Mouse (Mus musculus): ENCODE data around the gene Fgfr2. TPM values are rescaled to one million over a fixed set of nuclear protein-coding genes. Genes with fewer than 3 reads are reported as not detected.

Fgfr2 gene
- polyA plus RNA-seq, 2 experiments from 2014 or later, result not detected

DNA sequence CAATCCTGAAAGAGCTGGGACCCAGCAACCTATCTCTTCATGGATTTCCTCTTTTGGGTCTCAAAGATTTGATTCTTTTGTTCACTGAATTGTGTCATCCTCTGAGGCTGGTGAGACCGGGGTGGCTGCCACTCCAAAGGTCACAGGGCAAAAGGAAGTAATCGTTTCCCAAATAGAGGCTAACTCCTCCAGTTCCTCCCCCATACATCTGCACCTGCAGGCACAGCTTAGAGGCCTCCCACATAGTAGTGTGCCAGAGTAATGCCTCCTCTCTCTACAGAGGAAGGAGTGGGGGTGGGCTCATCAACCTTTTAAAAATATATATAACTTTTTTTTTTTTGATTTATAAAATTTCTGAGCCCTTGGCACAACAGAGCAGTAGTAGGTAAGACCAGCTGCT is 3001.6 kb downstream of the Fgfr2 start:
- ATAC-seq, result no peak

DNA sequence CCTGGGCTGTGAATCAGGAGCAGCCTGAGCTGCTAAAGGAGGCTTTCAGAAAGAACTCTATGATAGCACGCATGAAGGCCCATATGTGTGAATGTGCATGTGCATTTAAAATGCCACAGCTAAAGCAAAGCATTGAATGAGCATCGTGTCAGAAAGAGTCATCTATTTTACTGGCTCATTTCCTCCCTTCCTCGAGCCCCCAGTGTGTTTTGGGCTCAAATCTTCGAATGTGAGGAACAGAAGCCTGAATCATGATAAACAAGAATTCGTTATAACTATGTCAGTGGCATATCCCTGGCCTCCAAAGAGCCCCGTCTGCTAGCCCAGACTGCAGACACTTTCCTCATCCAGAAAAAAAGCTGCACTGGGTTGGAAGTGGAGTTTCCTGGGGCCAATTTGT is 3003.7 kb downstream of the Fgfr2 start:
- ATAC-seq, result no peak

DNA sequence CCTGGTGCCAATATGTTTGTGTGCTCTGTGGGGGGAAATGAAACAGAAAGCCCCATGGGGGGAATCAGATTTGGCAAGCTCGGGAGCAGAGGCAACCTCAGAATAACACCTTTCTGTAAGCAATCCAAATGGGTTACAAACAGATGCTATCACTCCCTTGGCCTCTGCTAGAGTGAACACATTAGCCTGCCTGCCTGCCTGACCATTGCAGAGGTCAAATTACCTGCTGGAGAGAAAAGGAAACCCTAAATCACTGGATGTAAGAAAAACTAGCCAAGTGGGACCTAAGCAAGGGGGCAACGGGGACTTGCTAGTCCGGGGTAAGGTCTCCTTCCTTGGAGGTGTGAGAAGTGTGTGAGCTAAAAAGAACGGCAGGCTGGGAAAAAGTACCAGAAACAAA is 3004.4 kb downstream of the Fgfr2 start:
- no peak for ATAC-seq

DNA sequence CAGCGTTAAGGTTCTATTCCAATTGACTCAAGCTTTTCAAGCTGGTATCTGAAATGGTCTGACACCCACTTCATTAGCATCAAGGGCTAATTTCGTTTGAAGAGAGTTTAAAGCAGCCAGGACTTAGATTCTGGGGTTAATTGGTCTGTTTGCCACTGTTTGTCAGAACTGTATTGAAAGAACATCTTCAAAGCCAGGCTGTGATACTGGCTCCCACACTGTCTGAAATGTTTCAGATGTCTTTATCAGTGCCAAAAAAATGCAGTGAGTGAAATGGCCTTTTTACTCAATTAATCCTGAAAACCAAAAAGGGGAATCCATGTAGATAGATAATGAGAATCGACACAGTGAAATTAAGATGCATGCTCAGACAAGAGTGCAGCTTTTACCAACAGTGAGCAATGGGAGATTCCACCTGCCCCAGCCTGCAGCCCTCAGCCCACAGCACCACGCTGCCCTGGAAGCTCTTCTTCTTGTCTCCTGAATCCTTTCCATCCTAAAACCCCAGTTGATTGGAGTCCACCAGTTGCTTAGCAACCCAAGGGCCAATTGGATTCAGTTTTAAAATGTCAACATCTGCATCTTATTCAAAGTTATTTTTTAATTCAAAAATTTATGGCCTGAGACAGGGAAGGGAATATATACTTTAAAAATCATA is 3005.6 kb downstream of the Fgfr2 start:
- ATAC-seq, result no peak

DNA sequence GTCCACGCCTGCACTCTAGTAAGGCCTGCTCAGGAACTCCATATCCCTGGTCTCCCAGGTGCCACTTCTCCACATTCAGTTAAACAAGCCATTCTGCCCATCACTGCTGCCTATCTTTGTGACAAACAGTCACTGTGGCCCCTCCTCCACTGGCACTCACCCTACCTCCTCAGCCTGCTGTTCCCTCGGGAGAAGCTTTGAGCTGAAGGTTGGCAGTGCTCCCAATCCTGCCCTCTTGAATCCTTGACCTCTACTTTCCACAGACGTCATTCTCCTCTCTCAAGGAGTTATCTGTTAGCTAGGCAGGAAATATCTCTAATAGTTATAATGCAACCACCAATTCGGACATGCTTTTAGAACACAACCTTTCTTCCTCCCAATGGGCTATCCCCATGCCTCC is 3008.7 kb downstream of the Fgfr2 start:
- no peak for ATAC-seq

Other genes with a start within 250 kb of the Fgfr2 start
- 10 to 100 TPM; 11.4 to 15.4 TPM for gene Zranb1, start 192.2 kb downstream of the Fgfr2 start, polyA plus RNA-seq (2017; shearing (Covaris generic))
- 1 to 10 TPM; 7.8 to 8.2 TPM for gene Ctbp2, start 1.0 kb upstream of the Fgfr2 start, polyA plus RNA-seq (2017; shearing (Covaris generic))

Data from CD4-positive, CD25-positive, alpha-beta regulatory T cell, adult 4 months (primary cell).